Mouse (Mus musculus) intestine, embryonic 14.5 days (tissue): ENCODE data around the gene Kcp. TPM values are rescaled to one million over a fixed set of nuclear protein-coding genes. Genes with fewer than 3 reads are reported as not detected.

Experiments
- ATAC-seq: fragments of 200-750 bp; cut with Nextera tagmentation; replicated peaks from 2 replicates; pipeline ENCODE4 v1.8.0; 2017; ENCODE audit warnings: low read depth, moderate number of reproducible peaks, moderate TSS enrichment, moderate library complexity; ENCODE audit not compliant: low FRiP score, low TSS enrichment
- DNase-seq: peaks from one replicate; pipeline ENCODE4 v3.0.0-alpha.2; 2018; ENCODE audit warnings: low spot score
- H3K27ac ChIP-seq: fragments of 300-500 bp; sonication (generic); 2 replicates; pipeline ENCODE4 v1.5.1; 2014; ENCODE audit warnings: low read depth, mild to moderate bottlenecking, control low read depth
- H3K27me3 ChIP-seq: fragments of 300-500 bp; sonication (generic); replicated peaks from 2 replicates; pipeline ENCODE4 v1.6.1; 2014; ENCODE audit warnings: low read length, control low read depth; ENCODE audit not compliant: control insufficient read depth, insufficient read depth
- H3K36me3 ChIP-seq: fragments of 300-500 bp; sonication (generic); 2 replicates; pipeline ENCODE4 v1.6.1; 2014; ENCODE audit warnings: low read length, control low read depth; ENCODE audit not compliant: control insufficient read depth, insufficient read depth
- H3K4me1 ChIP-seq: fragments of 300-500 bp; sonication (generic); replicated peaks from 2 replicates; pipeline ENCODE4 v1.6.1; 2014; ENCODE audit warnings: low read length, control low read depth, mixed read lengths; ENCODE audit not compliant: control insufficient read depth, insufficient read depth
- H3K4me2 ChIP-seq: fragments of 300-500 bp; sonication (generic); 2 replicates; pipeline ENCODE4 v1.6.1; 2014; ENCODE audit warnings: low read length
- H3K4me3 ChIP-seq: fragments of 300-500 bp; sonication (generic); 2 replicates; pipeline ENCODE4 v1.5.1; 2014; ENCODE audit warnings: low read depth, low read length, control low read depth, mixed read lengths
- H3K9ac ChIP-seq: fragments of 300-500 bp; sonication (generic); 2 replicates; pipeline ENCODE4 v1.6.1; 2014; ENCODE audit warnings: mild to moderate bottlenecking, low read length
- H3K9me3 ChIP-seq: fragments of 300-500 bp; sonication (generic); 2 replicates; pipeline ENCODE4 v1.6.1; 2016; ENCODE audit warnings: low read length, control low read depth; ENCODE audit not compliant: control insufficient read depth
- WGBS: fragments of 180-500 bp; shearing (Covaris S2); extraction: QIAGEN DNeasy Blood & Tissue Kit; methylation state at CpG from one replicate; pipeline ENCODE4 v1.1.7; 2014; 5-methylcytosine and 5-hydroxymethylcytosine counted together
- polyA plus RNA-seq: library from polyadenylated mRNA; unstranded; fragments of >200 nt; fragmentation: Nextera tagmentation; extraction: Ambion mirVana; gene quantifications from 2 replicates; pipeline ENCODE4 v1.2.1, GENCODE M21; 2014

Kcp gene
- polyA plus RNA-seq, 1 experiment from 2014 or later = 25.2 TPM

GRCm38 (mm10) chr6:29526281-29527251, 18.8 kb upstream of the Kcp start, which contains the start of gene Irf5:
Irf5 (plus strand) TSS chr6:29526625.
- no peak within 1 kb of the TSS for H3K27ac ChIP-seq
- H3K4me3 ChIP-seq = peak within 1 kb of the TSS; percentile 55
- whole genome bisulfite sequencing = 1% methylated on average over 85 of the region's 96 CpGs
- peak; percentile 82 for DNase-seq
- peaks cover 43% of the 10 kb centered on the region for H3K4me1 ChIP-seq
- peak within 1 kb of the TSS; percentile 39 for H3K9ac ChIP-seq
- ATAC-seq = peak; percentile 72
- peak within 1 kb of the TSS; percentile 85 for H3K4me2 ChIP-seq
- peaks cover 28% of the 10 kb centered on the region for H3K27me3 ChIP-seq
- no peaks in the 10 kb centered on the region for H3K9me3 ChIP-seq
- H3K36me3 ChIP-seq = no peaks in the 10 kb centered on the region

GRCm38 (mm10) chr6:29525256-29525655, 17.5 kb upstream of the Kcp start:
- DNase-seq (no peak), ATAC-seq (no peak)
- Histone ChIP-seq H3K4me2 (no peak overlapping the region), H3K9me3 (no peaks in the 10 kb centered on the region), H3K4me1 (peaks cover 43% of the 10 kb centered on the region), H3K36me3 (no peaks in the 10 kb centered on the region), H3K27ac (no peak overlapping the region), H3K9ac (no peak overlapping the region), H3K4me3 (no peak overlapping the region), H3K27me3 (peaks cover 28% of the 10 kb centered on the region)
- WGBS = 76% methylated on average over 6 of the region's 6 CpGs

GRCm38 (mm10) chr6:29524034-29524489, 16.3 kb upstream of the Kcp start:
- H3K9me3 ChIP-seq = 0 out of 2 replicates have a peak, but pooled peaks cover 3% of the 10 kb centered on the region
- no peak overlapping the region for H3K4me3 ChIP-seq
- no peaks in the 10 kb centered on the region for H3K36me3 ChIP-seq
- peaks cover 37% of the 10 kb centered on the region for H3K4me1 ChIP-seq
- peak; percentile 32; the same call in 1 of the 2 replicates for ATAC-seq
- peak overlapping the region; percentile 57; the same call in 1 of the 2 replicates for H3K27ac ChIP-seq
- no peak overlapping the region for H3K4me2 ChIP-seq
- 39% methylated on average over 6 of the region's 6 CpGs for WGBS
- H3K9ac ChIP-seq = no peak overlapping the region
- peak; percentile 71 for DNase-seq
- H3K27me3 ChIP-seq = peaks cover 28% of the 10 kb centered on the region

GRCm38 (mm10) chr6:29523301-29524033, 15.7 kb upstream of the Kcp start:
- Histone ChIP-seq H3K4me3 (no peak overlapping the region), H3K9me3 (0 out of 2 replicates have a peak, but pooled peaks cover 3% of the 10 kb centered on the region), H3K27ac (peak overlapping the region; percentile 57; the same call in 1 of the 2 replicates), H3K4me1 (peaks cover 32% of the 10 kb centered on the region), H3K4me2 (no peak overlapping the region), H3K9ac (no peak overlapping the region), H3K27me3 (peaks cover 23% of the 10 kb centered on the region), H3K36me3 (no peaks in the 10 kb centered on the region)
- ATAC-seq = no peak
- no peak for DNase-seq
- WGBS = 66% methylated on average over 12 of the region's 12 CpGs

- 44% methylated on average over 6 of the region's 6 CpGs for WGBS
- no peak for ATAC-seq
Measured at GRCm38 (mm10) chr6:29522626-29523300, 15.0 kb upstream of the Kcp start.

GRCm38 (mm10) chr6:29517139-29517538, 9.4 kb upstream of the Kcp start:
- Histone ChIP-seq H3K4me3 (no peak overlapping the region), H3K27me3 (no peaks in the 10 kb centered on the region), H3K9me3 (0 out of 2 replicates have a peak, but pooled peaks cover 3% of the 10 kb centered on the region), H3K4me1 (peaks cover 16% of the 10 kb centered on the region), H3K4me2 (no peak overlapping the region), H3K36me3 (no peaks in the 10 kb centered on the region), H3K27ac (no peak overlapping the region), H3K9ac (no peak overlapping the region)
- ATAC-seq (no peak; the same call in 1 of the 2 replicates), DNase-seq (peak; percentile 82)
- WGBS = 4% methylated on average over 5 of the region's 5 CpGs

More at GRCm38 (mm10) chr6:29522626-29523300, 15.0 kb upstream of the Kcp start:
- Histone ChIP-seq H3K4me3 (no peak overlapping the region), H3K27me3 (peaks cover 16% of the 10 kb centered on the region), H3K9me3 (0 out of 2 replicates have a peak, but pooled peaks cover 3% of the 10 kb centered on the region), H3K36me3 (no peaks in the 10 kb centered on the region), H3K4me1 (peaks cover 26% of the 10 kb centered on the region), H3K27ac (peak overlapping the region; percentile 57; the same call in 1 of the 2 replicates), H3K4me2 (no peak overlapping the region), H3K9ac (no peak overlapping the region)
- no peak for DNase-seq

- no peak overlapping the region for H3K4me3 ChIP-seq
- H3K9me3 ChIP-seq = no peaks in the 10 kb centered on the region
- no peaks in the 10 kb centered on the region for H3K27me3 ChIP-seq
- ATAC-seq (peak; percentile 80), DNase-seq (peak; percentile 78)
- no peaks in the 10 kb centered on the region for H3K36me3 ChIP-seq
- peak overlapping the region; percentile 84 for H3K27ac ChIP-seq
- peaks cover 27% of the 10 kb centered on the region for H3K4me1 ChIP-seq
- H3K4me2 ChIP-seq = peak overlapping the region; percentile 45
- 0 out of 2 replicates have a peak overlapping the region, but pooled peaks have one; percentile 20 for H3K9ac ChIP-seq
- WGBS = under 1% methylated on average over 11 of the region's 11 CpGs
Measured at GRCm38 (mm10) chr6:29513284-29513683, 5.5 kb upstream of the Kcp start.

- Histone ChIP-seq H3K27me3 (no peaks in the 10 kb centered on the region), H3K4me3 (no peak overlapping the region), H3K9ac (no peak overlapping the region), H3K9me3 (no peaks in the 10 kb centered on the region), H3K4me1 (peaks cover 27% of the 10 kb centered on the region), H3K36me3 (peaks cover 5% of the 10 kb centered on the region), H3K4me2 (no peak overlapping the region), H3K27ac (peak overlapping the region; percentile 60)
- DNase-seq (no peak), ATAC-seq (0 out of 2 replicates have a peak, but pooled peaks have one; percentile 9)
- 31% methylated on average over 2 of the region's 2 CpGs for WGBS
Measured at GRCm38 (mm10) chr6:29509086-29509485, 1.3 kb upstream of the Kcp start.
